Mouse (Mus musculus) stomach, postnatal 0 days (tissue): Measurements from ENCODE around the gene Slit3.

Experiments used
- CTCF ChIP-seq: IDR thresholded peaks from 2 replicates; pipeline ENCODE4 v1.5.1; 2016; ENCODE audit warnings: antibody characterized with exemption, low read depth, mild to moderate bottlenecking, moderate library complexity
- EP300 ChIP-seq: optimal IDR thresholded peaks from 2 replicates; pipeline ENCODE3; 2016; ENCODE audit warnings: antibody characterized with exemption

- TF ChIP-seq EP300, result no peak
- no peak for TF ChIP-seq CTCF
Observed at GRCm38 (mm10) chr11:35380766-35381165, 259.7 kb downstream of the Slit3 start.
